Mouse (Mus musculus) MEL (cell line): ENCODE measurements around the gene Gpbar1. TPM values are rescaled to one million over a fixed set of nuclear protein-coding genes. Genes with fewer than 3 reads are reported as not detected.

Experiments used
- DNase-seq: peaks from one replicate; pipeline ENCODE4 v3.0.0; 2011; ENCODE audit warnings: low read depth, low spot score
- H3K27ac ChIP-seq: 2 replicates; pipeline ENCODE4 v1.5.1; 2012; ENCODE audit warnings: low read depth, mild to moderate bottlenecking, control low read depth, low read length, moderate library complexity; ENCODE audit not compliant: control insufficient read depth
- H3K27me3 ChIP-seq, 2 experiments: fragments of 150-350 bp in 1 of 2; sonication (generic) in 1 of 2; 2 replicates each; pipeline ENCODE4 v1.6.1; 2012; ENCODE audit warnings: low read length in 2 of 2, mild to moderate bottlenecking in 2 of 2, improper control_type of control experiment in 1 of 2, moderate library complexity in 1 of 2; ENCODE audit not compliant: insufficient read depth in 2 of 2, control insufficient read depth in 1 of 2
- H3K36me3 ChIP-seq, 2 experiments: 2 replicates each; pipeline ENCODE4 v1.6.1; 2012 to 2014; ENCODE audit warnings: low read length in 2 of 2, improper control_type of control experiment in 1 of 2, inconsistent platforms in 1 of 2, mild to moderate bottlenecking in 1 of 2; ENCODE audit not compliant: insufficient read depth in 2 of 2, control insufficient read depth in 1 of 2
- H3K4me1 ChIP-seq, 2 experiments: fragments of 150-350 bp in 1 of 2; sonication (generic) in 1 of 2; 2 replicates each; pipeline ENCODE4 v1.6.1; 2012; ENCODE audit warnings: low read length in 2 of 2, improper control_type of control experiment in 1 of 2, mild to moderate bottlenecking in 1 of 2; ENCODE audit not compliant: insufficient read depth in 2 of 2, control insufficient read depth in 1 of 2
- H3K4me3 ChIP-seq, 2 experiments: fragments of 150-350 bp in 1 of 2; sonication (generic) in 1 of 2; 2 replicates each; pipeline ENCODE4 v1.5.1; 2012; ENCODE audit warnings: low read depth in 2 of 2, low read length in 2 of 2, mild to moderate bottlenecking in 2 of 2, moderate library complexity in 2 of 2, control low read depth in 1 of 2, improper control_type of control experiment in 1 of 2; ENCODE audit not compliant: control insufficient read depth in 1 of 2, insufficient read depth in 1 of 2
- H3K79me2 ChIP-seq: 2 replicates; pipeline ENCODE4 v1.6.1; 2012; ENCODE audit warnings: mild to moderate bottlenecking, low read length, moderate library complexity; ENCODE audit not compliant: control insufficient read depth, poor library complexity, insufficient read depth
- H3K9ac ChIP-seq: 2 replicates; pipeline ENCODE4 v1.6.1; 2012; ENCODE audit warnings: low read depth, mild to moderate bottlenecking, control low read depth, low read length, moderate library complexity; ENCODE audit not compliant: control insufficient read depth, poor library complexity, severe bottlenecking
- H3K9me3 ChIP-seq: fragments of 150-350 bp; sonication (generic); replicated peaks from 2 replicates; pipeline ENCODE4 v1.6.1; 2012; ENCODE audit warnings: mild to moderate bottlenecking, low read length, improper control_type of control experiment, moderate library complexity; ENCODE audit not compliant: insufficient read depth
- BHLHE40 ChIP-seq: IDR thresholded peaks from 2 replicates; pipeline ENCODE4 v1.6.1; 2012; ENCODE audit warnings: low read depth, mild to moderate bottlenecking, inconsistent platforms, low read length, improper control_type of control experiment, borderline replicate concordance
- CHD1 ChIP-seq: IDR thresholded peaks from 2 replicates; pipeline ENCODE4 v1.6.1; 2012; ENCODE audit warnings: low read depth, mild to moderate bottlenecking, inconsistent platforms, low read length, improper control_type of control experiment
- CTCF ChIP-seq, 3 experiments: IDR thresholded peaks in 2 of 3; conservative IDR thresholded peaks in 1 of 3; 2 replicates each; pipeline ENCODE4 v1.5.1; 2011 to 2012; ENCODE audit warnings: low read length in 3 of 3, low read depth in 2 of 3, mild to moderate bottlenecking in 2 of 3, improper control_type of control experiment in 1 of 3, inconsistent platforms in 1 of 3, mixed read lengths in 1 of 3, moderate library complexity in 1 of 3; ENCODE audit not compliant: control insufficient read depth in 1 of 3, insufficient read depth in 1 of 3, poor library complexity in 1 of 3, severe bottlenecking in 1 of 3
- E2F4 ChIP-seq: IDR thresholded peaks from 2 replicates; pipeline ENCODE4 v1.6.1; 2011; ENCODE audit warnings: low read depth, low read length, improper control_type of control experiment, borderline replicate concordance
- ELF1 ChIP-seq: IDR thresholded peaks from 2 replicates; pipeline ENCODE4 v1.6.1; 2014; ENCODE audit warnings: low read depth, mild to moderate bottlenecking, inconsistent platforms, low read length, improper control_type of control experiment, moderate library complexity
- GABPA ChIP-seq: IDR thresholded peaks from 2 replicates; pipeline ENCODE4 v1.6.1; 2012; ENCODE audit warnings: low read depth, mild to moderate bottlenecking, inconsistent platforms, low read length, improper control_type of control experiment, moderate library complexity
- KAT2A ChIP-seq: conservative IDR thresholded peaks from 2 replicates; pipeline ENCODE4 v1.6.1; 2012; ENCODE audit warnings: low read depth, low read length, improper control_type of control experiment, inconsistent platforms
- MAZ ChIP-seq: IDR thresholded peaks from 2 replicates; pipeline ENCODE4 v1.6.1; 2012; ENCODE audit warnings: low read depth, mild to moderate bottlenecking, inconsistent platforms, low read length, improper control_type of control experiment
- MEF2A ChIP-seq: IDR thresholded peaks from 2 replicates; pipeline ENCODE4 v1.6.1; 2014; ENCODE audit warnings: low read depth, mild to moderate bottlenecking, inconsistent platforms, low read length, improper control_type of control experiment; ENCODE audit not compliant: poor library complexity, insufficient replicate concordance, severe bottlenecking; ENCODE audit errors: extremely low read depth
- MXI1 ChIP-seq: IDR thresholded peaks from 2 replicates; pipeline ENCODE4 v1.6.1; 2011; ENCODE audit warnings: mild to moderate bottlenecking, low read depth, low read length, improper control_type of control experiment
- POLR2AphosphoS2 ChIP-seq: IDR thresholded peaks from 2 replicates; pipeline ENCODE4 v1.6.1; 2011; ENCODE audit warnings: low read length, improper control_type of control experiment
- POLR2AphosphoS5 ChIP-seq: IDR thresholded peaks from 2 replicates; pipeline ENCODE4 v1.6.1; 2012; ENCODE audit warnings: low read depth, borderline replicate concordance, mild to moderate bottlenecking, inconsistent platforms, low read length, moderate library complexity, mixed read lengths
- RAD21 ChIP-seq: IDR thresholded peaks from 2 replicates; pipeline ENCODE4 v1.6.1; 2011; ENCODE audit warnings: mild to moderate bottlenecking, low read depth, low read length, improper control_type of control experiment
- RCOR1 ChIP-seq: IDR thresholded peaks from 2 replicates; pipeline ENCODE4 v1.6.1; 2012; ENCODE audit warnings: low read depth, mild to moderate bottlenecking, inconsistent platforms, low read length, improper control_type of control experiment
- TCF12 ChIP-seq: IDR thresholded peaks from 2 replicates; pipeline ENCODE4 v1.6.1; 2014; ENCODE audit warnings: low read depth, mild to moderate bottlenecking, inconsistent platforms, low read length, improper control_type of control experiment, moderate library complexity
- ZNF384 ChIP-seq: IDR thresholded peaks from 2 replicates; pipeline ENCODE4 v1.6.1; 2012; ENCODE audit warnings: low read depth, mild to moderate bottlenecking, inconsistent platforms, low read length, improper control_type of control experiment
- polyA plus RNA-seq, 2 experiments: library from polyadenylated mRNA; stranded (reverse) in 1 of 2; unstranded in 1 of 2; fragments of >175 nt in 1 of 2; fragments of >200 nt in 1 of 2; gene quantifications; 2 replicates each; pipeline versions ENCODE4 v1.2.1 to v1.2.4; 2012; ENCODE audit warnings: low replicate concordance in 2 of 2, low read depth in 1 of 2; ENCODE audit not compliant: insufficient read length in 2 of 2, insufficient read depth in 1 of 2, missing spikeins in 1 of 2
- total RNA-seq: library from RNA; depleted of rRNA; stranded (reverse); fragments of 300-350 nt; gene quantifications from 2 replicates; pipeline ENCODE4 v1.2.3, GENCODE M21; 2012

Gpbar1 gene
- total and polyA plus RNA-seq, 3 experiments, result not detected

- Histone ChIP-seq H3K9me3 (no peaks in the 10 kb centered on the region), H3K79me2 (no peaks in the 10 kb centered on the region), H3K27ac (no peak overlapping the region), H3K4me1 (no peaks in the 10 kb centered on the region), H3K27me3 (no peaks in the 10 kb centered on the region), H3K4me3 (no peak overlapping the region), H3K9ac (no peak overlapping the region), H3K36me3 (peaks cover 0 to 46% of the 10 kb centered on the region in 2 experiments; a peak in 2 of 4 replicates)
- no peak for DNase-seq
- TF ChIP-seq ELF1, result no peak
- no peak for TF ChIP-seq RAD21
- TF ChIP-seq TCF12, result no peak
- no peak for TF ChIP-seq ZNF384
- TF ChIP-seq POLR2AphosphoS2, result no peak
- no peak for TF ChIP-seq BHLHE40
- TF ChIP-seq MAZ, result no peak
- no peak for TF ChIP-seq MXI1
- no peak for TF ChIP-seq MEF2A
- TF ChIP-seq GABPA, result no peak
- no peak for TF ChIP-seq RCOR1
- no peak for TF ChIP-seq CHD1
These were observed 21.6 kb upstream of the Gpbar1 start for GRCm38 (mm10) chr1:74256782-74257181.

- H3K36me3 ChIP-seq, result peaks cover 0 to 30% of the 10 kb centered on the region in 2 experiments; a peak in 2 of 4 replicates
- H3K27ac ChIP-seq, result no peak overlapping the region
- H3K27me3 ChIP-seq, result no peaks in the 10 kb centered on the region
- no peaks in the 10 kb centered on the region for H3K9me3 ChIP-seq
- H3K9ac ChIP-seq, result no peak overlapping the region
- no peaks in the 10 kb centered on the region for H3K4me1 ChIP-seq
- no peaks in the 10 kb centered on the region for H3K79me2 ChIP-seq
- no peak for DNase-seq
- TF ChIP-seq POLR2AphosphoS5, result no peak
- H3K4me3 ChIP-seq, result no peak overlapping the region
These were observed 15.8 kb upstream of the Gpbar1 start for GRCm38 (mm10) chr1:74262510-74262909.

GRCm38 (mm10) chr1:74268750-74269149 lies 9.6 kb upstream of the Gpbar1 start:
- no peak for DNase-seq
- no peak overlapping the region for H3K9ac ChIP-seq
- H3K4me3 ChIP-seq, result no peak overlapping the region
- H3K4me1 ChIP-seq, result no peaks in the 10 kb centered on the region
- no peaks in the 10 kb centered on the region for H3K27me3 ChIP-seq
- no peak overlapping the region for H3K27ac ChIP-seq
- H3K9me3 ChIP-seq, result no peaks in the 10 kb centered on the region
- H3K36me3 ChIP-seq, result peaks cover 0 to 5% of the 10 kb centered on the region in 2 experiments; a peak in 1 of 4 replicates
- TF ChIP-seq CTCF (IDR thresholded peaks at IDR 0.05 in 2 of 3, conservative IDR thresholded peaks at IDR 0.05 in 1 of 3; ENCODE audit: control insufficient read depth in 1 of 3, insufficient read depth in 1 of 3, low read depth in 2 of 3, low read length in 3 of 3, poor library complexity in 1 of 3, severe bottlenecking in 1 of 3) (peak in 1 of 3 experiments; percentile 46; a peak in 2 of 6 replicates), E2F4 (no peak), KAT2A (no peak), RAD21 (peak; percentile 11)
- H3K79me2 ChIP-seq, result no peaks in the 10 kb centered on the region
